Mouse (Mus musculus) testis, adult 2 months (tissue): ENCODE data around the gene Styx.

Experiments
- CTCF ChIP-seq: fragments of 200-500 bp; IDR thresholded peaks from 2 replicates; pipeline ENCODE4 v1.5.1; 2012; ENCODE audit warnings: low read depth, mild to moderate bottlenecking, inconsistent platforms, low read length, moderate library complexity; ENCODE audit not compliant: control insufficient read depth, insufficient read depth, insufficient replicate concordance
- POLR2A ChIP-seq: fragments of 200-500 bp; IDR thresholded peaks from 2 replicates; pipeline ENCODE4 v1.6.1; 2012; ENCODE audit warnings: low read depth, mild to moderate bottlenecking, inconsistent platforms, low read length, moderate library complexity; ENCODE audit not compliant: control insufficient read depth

DNA sequence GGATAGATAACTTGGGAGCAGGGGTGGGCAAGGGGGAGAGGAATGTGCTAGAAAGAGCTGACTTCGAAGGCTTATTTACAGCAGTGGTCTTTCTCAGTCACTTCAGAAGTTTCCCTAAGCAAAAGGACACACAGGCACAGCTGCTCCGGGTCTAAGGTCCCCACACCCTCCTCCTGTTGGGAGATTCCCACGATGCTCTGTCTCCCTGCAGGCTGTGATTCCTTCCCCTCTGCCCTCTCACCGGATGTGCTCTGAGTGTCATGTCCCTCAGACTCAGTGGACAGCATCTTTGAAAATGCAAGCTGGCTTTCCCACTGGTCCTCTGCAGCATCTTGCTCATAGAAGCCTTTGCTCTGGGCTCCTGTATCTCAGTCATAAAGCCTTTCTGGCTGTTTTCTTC lies 101.3 kb downstream of the Styx start:
- no peak for TF ChIP-seq CTCF
- TF ChIP-seq POLR2A, result no peak
